Mouse (Mus musculus): ENCODE results near the gene Tmed9.
"Not testable (repeated sequence)": the region's sequence is repeated elsewhere in the genome, so short reads cannot be mapped to it uniquely, and the experiment has no call there.

Tmed9 gene

GRCm38 (mm10) chr13:55613471-55613870 is 39.9 kb downstream of the Tmed9 start:
- no peak for DNase-seq

GRCm38 (mm10) chr13:55619328-55619727 is 45.8 kb downstream of the Tmed9 start:
- no peak for DNase-seq

- DNase-seq, result no peak
Observed at GRCm38 (mm10) chr13:55620275-55620674, 46.7 kb downstream of the Tmed9 start.

- not testable (repeated sequence) for DNase-seq
Observed at GRCm38 (mm10) chr13:55622156-55622648, 48.7 kb downstream of the Tmed9 start.

- DNase-seq, result peak; percentile 76
Observed at GRCm38 (mm10) chr13:55622649-55623541, 49.4 kb downstream of the Tmed9 start, which contains the start of gene Caml. Gene Caml, plus strand, starts transcription at chr13:55623005.

- peak; percentile 94 for DNase-seq
Observed at GRCm38 (mm10) chr13:55634639-55635127, 61.2 kb downstream of the Tmed9 start, which contains the start of gene Ddx46. Gene Ddx46, plus strand, starts transcription at chr13:55635027.

GRCm38 (mm10) chr13:55635146-55635571 is 61.6 kb downstream of the Tmed9 start:
- DNase-seq, result no peak

GRCm38 (mm10) chr13:55636185-55636983 is 62.9 kb downstream of the Tmed9 start:
- DNase-seq, result no peak

GRCm38 (mm10) chr13:55640480-55640879 is 66.9 kb downstream of the Tmed9 start:
- DNase-seq, result peak; percentile 85

GRCm38 (mm10) chr13:55644525-55644924 is 71.0 kb downstream of the Tmed9 start:
- peak; percentile 22 for DNase-seq

Measured in right cerebral cortex, postnatal 4 days (tissue).